1 mouse cellular context compared by ENCODE assay signal in the genomic region with DNA sequence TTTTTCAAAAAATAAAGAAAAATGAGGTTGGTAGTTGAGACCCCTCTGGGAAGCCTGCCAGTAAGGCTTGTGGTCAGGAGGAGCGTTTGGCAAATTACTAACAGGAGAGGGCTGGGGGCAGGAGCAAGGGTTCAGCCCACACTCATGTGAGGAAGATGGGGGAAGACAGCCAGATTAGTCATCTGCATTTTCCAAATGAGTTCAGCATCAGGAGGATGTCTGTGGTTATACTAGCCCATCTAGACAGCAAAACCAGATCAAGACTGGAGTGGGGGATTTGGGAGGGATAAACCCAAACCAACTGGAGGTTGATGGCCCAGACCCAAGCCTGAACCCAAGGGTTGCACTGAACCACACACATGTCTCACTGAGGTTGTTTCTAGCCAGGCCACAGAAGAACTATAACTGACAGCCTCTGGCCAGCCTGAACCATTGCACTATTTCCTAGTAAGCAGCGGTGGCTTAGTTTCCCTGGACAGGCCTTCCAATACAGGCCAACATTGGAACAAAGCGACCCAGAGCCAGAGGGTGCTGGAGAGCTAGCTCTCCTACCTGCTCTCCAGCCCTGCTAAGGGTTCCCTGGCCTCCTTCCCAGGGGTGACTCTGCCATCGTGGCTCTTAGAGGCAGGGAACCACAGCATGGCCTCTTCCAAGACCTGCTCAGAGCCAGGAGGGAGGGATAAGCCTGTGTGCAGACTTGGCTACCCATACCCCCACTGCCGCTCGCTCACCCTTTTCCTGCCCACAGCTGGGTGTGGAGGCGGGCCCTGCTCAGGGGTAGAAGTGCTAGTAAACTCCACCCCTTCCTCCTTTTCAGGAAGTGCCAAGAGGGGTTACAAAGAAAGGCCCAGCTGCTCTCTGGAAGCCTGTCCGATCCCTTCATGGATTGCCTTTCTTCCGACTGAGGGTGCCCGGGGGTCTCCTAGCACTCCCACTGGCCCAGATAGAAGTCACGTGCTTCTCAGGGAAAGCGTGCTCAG.
TF ChIP-seq lines count a peak whose summit lies in the region.

No protein-coding gene starts in this region.

TF ChIP-seq in ES-E14, 5 proteins besides CTCF, POLR2A, EP300 and RAD21:
- TF ChIP-seq MAFK (IDR thresholded peaks at IDR 0.05; ENCODE audit: insufficient read depth, low read depth, low read length) (no peak), HCFC1 (IDR thresholded peaks at IDR 0.05; ENCODE audit: borderline replicate concordance, insufficient read depth, low read length) (no peak), ZC3H11A (IDR thresholded peaks at IDR 0.05; ENCODE audit: borderline replicate concordance, low read depth, low read length) (no peak), ZNF384 (IDR thresholded peaks at IDR 0.05; ENCODE audit: low read depth, low read length) (no peak), CHD2 (IDR thresholded peaks at IDR 0.05; ENCODE audit: low read depth, low read length) (no peak)
